Mouse (Mus musculus): ENCODE measurements around the gene Acyp2.

DNA sequence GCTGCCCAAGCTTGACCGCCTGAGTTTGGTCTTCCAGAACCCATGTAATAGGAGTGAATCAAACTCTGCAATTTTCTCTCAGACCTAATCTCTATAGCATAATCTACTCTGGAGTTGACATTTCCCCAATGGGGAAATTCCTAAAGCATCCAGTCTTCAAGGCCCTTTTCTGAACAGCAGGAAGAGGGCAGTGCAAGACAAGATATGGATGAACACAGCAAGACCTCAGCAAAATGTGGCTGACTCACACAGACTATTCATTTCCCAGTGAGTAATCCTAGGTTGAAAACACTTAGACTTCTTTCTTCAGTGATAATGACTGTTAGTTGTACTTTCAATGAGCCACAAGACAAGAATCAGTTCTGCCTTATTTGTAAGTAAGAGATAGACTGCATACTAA lies 26.7 kb upstream of the Acyp2 start:
- no peak for TF ChIP-seq TAL1 (IDR thresholded peaks at IDR 0.05; ENCODE audit: low read length)
- TF ChIP-seq TBP (IDR thresholded peaks at IDR 0.05; ENCODE audit: low read depth, low read length) = no peak

All from MEL (cell line).